Mouse (Mus musculus) stomach, postnatal 0 days (tissue): ENCODE data around the gene Gm21970.

Source experiments
- CTCF ChIP-seq: IDR thresholded peaks from 2 replicates; pipeline ENCODE4 v1.5.1; 2016; ENCODE audit warnings: antibody characterized with exemption, low read depth, mild to moderate bottlenecking, moderate library complexity
- EP300 ChIP-seq: optimal IDR thresholded peaks from 2 replicates; pipeline ENCODE3; 2016; ENCODE audit warnings: antibody characterized with exemption

DNA sequence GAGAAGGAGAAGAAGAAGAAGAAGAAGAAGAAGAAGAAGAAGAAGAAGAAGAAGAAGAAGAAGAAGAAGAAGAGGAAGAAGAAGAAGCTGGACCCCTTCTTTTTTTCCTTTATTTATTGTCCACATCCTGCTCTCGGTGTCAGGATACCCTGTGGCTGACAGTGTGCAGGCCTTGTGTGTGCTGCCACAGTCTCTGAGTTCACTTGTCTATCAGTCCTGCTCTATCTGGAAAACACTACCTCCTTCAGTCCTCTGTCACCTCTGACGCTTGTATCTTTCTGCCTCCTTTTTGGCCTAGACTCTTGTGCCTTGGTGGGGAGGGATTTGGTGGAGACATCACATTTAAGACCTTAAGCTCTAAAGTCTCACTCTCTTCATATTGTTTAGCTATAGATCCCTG lies 71.9 kb downstream of the Gm21970 start:
- TF ChIP-seq EP300 (no peak), CTCF (no peak)
